Mouse (Mus musculus) neural tube, embryonic 13.5 days (tissue): ENCODE data around the gene Eef1a2. TPM values are rescaled to one million over a fixed set of nuclear protein-coding genes. Genes with fewer than 3 reads are reported as not detected.

Experiments used
- ATAC-seq: fragments of 200-750 bp; cut with Nextera tagmentation; 2 replicates; pipeline ENCODE4 v1.8.0; 2017; ENCODE audit warnings: low read depth, mild to moderate bottlenecking, moderate TSS enrichment, moderate library complexity
- H3K27ac ChIP-seq: fragments of 300-500 bp; sonication (generic); replicated peaks from 2 replicates; pipeline ENCODE4 v1.5.1; 2015; ENCODE audit warnings: moderate library complexity, mild to moderate bottlenecking, inconsistent platforms
- H3K27me3 ChIP-seq: fragments of 300-500 bp; sonication (generic); 2 replicates; pipeline ENCODE4 v1.6.1; 2015; ENCODE audit warnings: mild to moderate bottlenecking, inconsistent platforms
- H3K36me3 ChIP-seq: fragments of 300-500 bp; sonication (generic); 2 replicates; pipeline ENCODE4 v1.6.1; 2015; ENCODE audit warnings: mild to moderate bottlenecking, inconsistent platforms
- H3K4me1 ChIP-seq: fragments of 300-500 bp; sonication (generic); replicated peaks from 2 replicates; pipeline ENCODE4 v1.6.1; 2015; ENCODE audit warnings: inconsistent platforms
- H3K4me2 ChIP-seq: fragments of 300-500 bp; sonication (generic); 2 replicates; pipeline ENCODE4 v1.6.1; 2015; ENCODE audit warnings: inconsistent platforms, mild to moderate bottlenecking, moderate library complexity
- H3K4me3 ChIP-seq: fragments of 300-500 bp; sonication (generic); 2 replicates; pipeline ENCODE4 v1.5.1; 2015; ENCODE audit warnings: mild to moderate bottlenecking, inconsistent platforms
- H3K9ac ChIP-seq: fragments of 300-500 bp; sonication (generic); 2 replicates; pipeline ENCODE4 v1.6.1; 2015; ENCODE audit warnings: moderate library complexity, mild to moderate bottlenecking, inconsistent platforms
- H3K9me3 ChIP-seq: fragments of 300-500 bp; sonication (generic); 2 replicates; pipeline ENCODE4 v1.6.1; 2016; ENCODE audit warnings: inconsistent platforms
- WGBS: fragments of 180-500 bp; shearing (Covaris S2); methylation state at CpG from one replicate; pipeline ENCODE4 v1.1.7; 2015; 5-methylcytosine and 5-hydroxymethylcytosine counted together
- polyA plus RNA-seq: library from polyadenylated mRNA; unstranded; fragments of >200 nt; fragmentation: Nextera tagmentation; extraction: Ambion mirVana; gene quantifications from 2 replicates; pipeline ENCODE4 v1.2.1, GENCODE M21; 2015

Gene Eef1a2
- polyA plus RNA-seq, 1 experiment from 2014 or later, result 7.7 TPM

GRCm38 (mm10) chr2:181144675-181145074 lies 12.1 kb downstream of the Eef1a2 start:
- no peak for ATAC-seq
- H3K27me3 ChIP-seq, result peaks cover 44% of the 10 kb centered on the region
- no peak overlapping the region for H3K27ac ChIP-seq
- WGBS, result 85% methylated on average over 2 of the region's 2 CpGs
- no peak overlapping the region for H3K4me2 ChIP-seq
- no peak overlapping the region for H3K9ac ChIP-seq
- H3K36me3 ChIP-seq, result peaks cover 20% of the 10 kb centered on the region
- peaks cover 16% of the 10 kb centered on the region for H3K4me1 ChIP-seq
- no peak overlapping the region for H3K4me3 ChIP-seq
- no peaks in the 10 kb centered on the region for H3K9me3 ChIP-seq

GRCm38 (mm10) chr2:181143509-181144276 lies 13.1 kb downstream of the Eef1a2 start:
- Histone ChIP-seq H3K4me2 (no peak overlapping the region), H3K27ac (no peak overlapping the region), H3K4me1 (peaks cover 15% of the 10 kb centered on the region), H3K4me3 (no peak overlapping the region), H3K9ac (no peak overlapping the region), H3K27me3 (peaks cover 38% of the 10 kb centered on the region), H3K36me3 (peaks cover 10% of the 10 kb centered on the region; the same call in 1 of the 2 replicates), H3K9me3 (no peaks in the 10 kb centered on the region)
- WGBS, result 74% methylated on average over 2 of the region's 2 CpGs
- ATAC-seq, result no peak

- Histone ChIP-seq H3K27me3 (peaks cover 43% of the 10 kb centered on the region), H3K4me2 (no peak overlapping the region), H3K9ac (no peak overlapping the region), H3K27ac (no peak overlapping the region), H3K36me3 (peaks cover 9% of the 10 kb centered on the region; the same call in 1 of the 2 replicates), H3K9me3 (no peaks in the 10 kb centered on the region), H3K4me1 (peaks cover 6% of the 10 kb centered on the region), H3K4me3 (no peak overlapping the region)
- ATAC-seq, result no peak
- 65% methylated on average over 8 of the region's 8 CpGs for WGBS
Measured at GRCm38 (mm10) chr2:181142703-181143135, 14.1 kb downstream of the Eef1a2 start.

- Histone ChIP-seq H3K4me1 (peaks cover 8% of the 10 kb centered on the region), H3K4me3 (no peak overlapping the region), H3K27ac (no peak overlapping the region), H3K9me3 (no peaks in the 10 kb centered on the region), H3K27me3 (peaks cover 59% of the 10 kb centered on the region), H3K9ac (no peak overlapping the region), H3K4me2 (no peak overlapping the region), H3K36me3 (no peaks in the 10 kb centered on the region)
- WGBS, result 87% methylated on average over 5 of the region's 5 CpGs
- no peak for ATAC-seq
Measured at GRCm38 (mm10) chr2:181139641-181140193, 17.1 kb downstream of the Eef1a2 start.

- no peak overlapping the region for H3K4me2 ChIP-seq
- H3K27me3 ChIP-seq, result peaks cover 70% of the 10 kb centered on the region
- ATAC-seq, result no peak
- H3K4me1 ChIP-seq, result peaks cover 30% of the 10 kb centered on the region
- H3K27ac ChIP-seq, result no peak overlapping the region
- H3K9me3 ChIP-seq, result no peaks in the 10 kb centered on the region
- H3K9ac ChIP-seq, result no peak overlapping the region
- WGBS, result 4% methylated on average over 6 of the region's 6 CpGs
- H3K36me3 ChIP-seq, result no peaks in the 10 kb centered on the region
- H3K4me3 ChIP-seq, result no peak overlapping the region
Measured at GRCm38 (mm10) chr2:181136934-181137333, 19.9 kb downstream of the Eef1a2 start.

GRCm38 (mm10) chr2:181135446-181135818 lies 21.4 kb downstream of the Eef1a2 start:
- Histone ChIP-seq H3K4me1 (peaks cover 45% of the 10 kb centered on the region), H3K9me3 (no peaks in the 10 kb centered on the region), H3K36me3 (no peaks in the 10 kb centered on the region), H3K27ac (peak overlapping the region; percentile 94), H3K4me2 (peak overlapping the region; percentile 75), H3K9ac (peak overlapping the region; percentile 84), H3K4me3 (peak overlapping the region; percentile 77), H3K27me3 (peaks cover 65% of the 10 kb centered on the region)
- WGBS, result 7% methylated on average over 4 of the region's 4 CpGs
- peak; percentile 20; the same call in 1 of the 2 replicates for ATAC-seq

- Histone ChIP-seq H3K9me3 (no peaks in the 10 kb centered on the region), H3K4me2 (peak within 1 kb of the TSS; percentile 75), H3K27me3 (peaks cover 59% of the 10 kb centered on the region), H3K36me3 (no peaks in the 10 kb centered on the region), H3K27ac (peak within 1 kb of the TSS; percentile 94), H3K4me3 (peak within 1 kb of the TSS; percentile 77), H3K9ac (peak within 1 kb of the TSS; percentile 84), H3K4me1 (peaks cover 50% of the 10 kb centered on the region)
- ATAC-seq, result peak; percentile 76
- under 1% methylated on average over 103 of the region's 104 CpGs for WGBS
Measured at GRCm38 (mm10) chr2:181134591-181135445, 22.0 kb downstream of the Eef1a2 start, which contains the start of gene Kcnq2. Gene Kcnq2, minus strand, starts transcription at chr2:181135300.

GRCm38 (mm10) chr2:181133837-181134590 lies 22.8 kb downstream of the Eef1a2 start:
- H3K4me2 ChIP-seq, result peak overlapping the region; percentile 75
- H3K4me1 ChIP-seq, result peaks cover 58% of the 10 kb centered on the region
- H3K9ac ChIP-seq, result peak overlapping the region; percentile 84
- WGBS, result 8% methylated on average over 20 of the region's 22 CpGs
- peak overlapping the region; percentile 94 for H3K27ac ChIP-seq
- peaks cover 53% of the 10 kb centered on the region for H3K27me3 ChIP-seq
- no peaks in the 10 kb centered on the region for H3K9me3 ChIP-seq
- ATAC-seq, result peak; percentile 89
- peak overlapping the region; percentile 77 for H3K4me3 ChIP-seq
- H3K36me3 ChIP-seq, result no peaks in the 10 kb centered on the region

- Histone ChIP-seq H3K4me1 (peaks cover 74% of the 10 kb centered on the region), H3K9me3 (no peaks in the 10 kb centered on the region), H3K4me2 (no peak overlapping the region), H3K36me3 (no peaks in the 10 kb centered on the region), H3K27ac (peak overlapping the region; percentile 33), H3K4me3 (no peak overlapping the region), H3K27me3 (peaks cover 20% of the 10 kb centered on the region), H3K9ac (no peak overlapping the region; the same call in 1 of the 2 replicates)
- WGBS, result 68% methylated on average over 4 of the region's 4 CpGs
- ATAC-seq, result no peak
Measured at GRCm38 (mm10) chr2:181130245-181130644, 26.6 kb downstream of the Eef1a2 start.

GRCm38 (mm10) chr2:181128963-181129362 lies 27.9 kb downstream of the Eef1a2 start:
- 86% methylated on average over 4 of the region's 4 CpGs for WGBS
- Histone ChIP-seq H3K9me3 (no peaks in the 10 kb centered on the region), H3K27me3 (peaks cover 8% of the 10 kb centered on the region; the same call in 1 of the 2 replicates), H3K9ac (no peak overlapping the region), H3K4me3 (no peak overlapping the region), H3K4me1 (peaks cover 69% of the 10 kb centered on the region), H3K27ac (no peak overlapping the region), H3K36me3 (no peaks in the 10 kb centered on the region), H3K4me2 (no peak overlapping the region)
- no peak for ATAC-seq

- H3K4me3 ChIP-seq, result no peak overlapping the region
- no peaks in the 10 kb centered on the region for H3K36me3 ChIP-seq
- no peaks in the 10 kb centered on the region for H3K27me3 ChIP-seq
- H3K4me1 ChIP-seq, result peaks cover 69% of the 10 kb centered on the region
- WGBS, result 39% methylated on average over 3 of the region's 3 CpGs
- H3K27ac ChIP-seq, result no peak overlapping the region
- H3K9me3 ChIP-seq, result no peaks in the 10 kb centered on the region
- no peak overlapping the region for H3K4me2 ChIP-seq
- H3K9ac ChIP-seq, result no peak overlapping the region
- ATAC-seq, result no peak
Measured at GRCm38 (mm10) chr2:181127786-181128185, 29.0 kb downstream of the Eef1a2 start.
